Mouse (Mus musculus) liver, embryonic 14.5 days (tissue): ENCODE data around the gene Lefty2.

ENCODE experiments used
- CTCF ChIP-seq: IDR thresholded peaks from 2 replicates; pipeline ENCODE4 v1.5.1; 2016; ENCODE audit warnings: antibody characterized with exemption, low read depth, control low read depth
- EP300 ChIP-seq: IDR thresholded peaks from 2 replicates; pipeline ENCODE4 v1.6.1; 2016; ENCODE audit warnings: antibody characterized with exemption, low read depth

- TF ChIP-seq EP300 (no peak), CTCF (peak; percentile 96)
Observed at GRCm38 (mm10) chr1:180919686-180920085, 26.8 kb downstream of the Lefty2 start.
